Mouse (Mus musculus): ENCODE results near the gene Mtrf1. TPM values are rescaled to one million over a fixed set of nuclear protein-coding genes. Genes with fewer than 3 reads are reported as not detected.
"Not testable (repeated sequence)": the region's sequence is repeated elsewhere in the genome, so short reads cannot be mapped to it uniquely, and the experiment has no call there.

Mtrf1 gene
- polyA plus RNA-seq, 1 experiment from 2014 or later: 10.2 TPM

GRCm38 (mm10) chr14:79409278-79409830, 11.8 kb downstream of the Mtrf1 start:
- no peak overlapping the region for H3K9ac ChIP-seq
- no peaks in the 10 kb centered on the region for H3K4me1 ChIP-seq (replicated peaks)
- ATAC-seq (ENCODE audit: insufficient number of reproducible peaks, low FRiP score): no peak
- H3K4me3 ChIP-seq: no peak overlapping the region
- 79% methylated on average over 6 of the region's 6 CpGs for WGBS
- H3K27me3 ChIP-seq (replicated peaks): no peaks in the 10 kb centered on the region
- no peak overlapping the region for H3K4me2 ChIP-seq
- H3K9me3 ChIP-seq (replicated peaks): no peaks in the 10 kb centered on the region
- H3K36me3 ChIP-seq: peaks cover 37% of the 10 kb centered on the region
- H3K27ac ChIP-seq (ENCODE audit: poor library complexity, severe bottlenecking): no peak overlapping the region

- WGBS: 67% methylated on average over 2 of the region's 2 CpGs
- no peak for ATAC-seq (ENCODE audit: insufficient number of reproducible peaks, low FRiP score)
These were observed 13.1 kb downstream of the Mtrf1 start for GRCm38 (mm10) chr14:79410662-79411061.

GRCm38 (mm10) chr14:79413121-79413520, 15.5 kb downstream of the Mtrf1 start:
- peaks cover 36% of the 10 kb centered on the region for H3K36me3 ChIP-seq
- H3K9ac ChIP-seq: no peak overlapping the region
- H3K9me3 ChIP-seq (replicated peaks): no peaks in the 10 kb centered on the region
- 86% methylated on average over 6 of the region's 6 CpGs for WGBS
- H3K27ac ChIP-seq (ENCODE audit: poor library complexity, severe bottlenecking): no peak overlapping the region
- no peaks in the 10 kb centered on the region for H3K4me1 ChIP-seq (replicated peaks)
- no peak overlapping the region for H3K4me3 ChIP-seq
- ATAC-seq (ENCODE audit: insufficient number of reproducible peaks, low FRiP score): no peak
- H3K27me3 ChIP-seq (replicated peaks): no peaks in the 10 kb centered on the region
- H3K4me2 ChIP-seq: no peak overlapping the region

More at GRCm38 (mm10) chr14:79410662-79411061, 13.1 kb downstream of the Mtrf1 start:
- Histone ChIP-seq H3K9me3 (replicated peaks) (no peaks in the 10 kb centered on the region), H3K27ac (ENCODE audit: poor library complexity, severe bottlenecking) (no peak overlapping the region), H3K4me2 (no peak overlapping the region), H3K9ac (no peak overlapping the region), H3K4me3 (no peak overlapping the region), H3K4me1 (replicated peaks) (no peaks in the 10 kb centered on the region), H3K36me3 (peaks cover 37% of the 10 kb centered on the region), H3K27me3 (replicated peaks) (no peaks in the 10 kb centered on the region)

GRCm38 (mm10) chr14:79420083-79420685, 22.6 kb downstream of the Mtrf1 start:
- Histone ChIP-seq H3K36me3 (peaks cover 33% of the 10 kb centered on the region), H3K27ac (ENCODE audit: poor library complexity, severe bottlenecking) (no peak overlapping the region), H3K9ac (no peak overlapping the region), H3K4me2 (no peak overlapping the region), H3K4me1 (replicated peaks) (no peaks in the 10 kb centered on the region), H3K27me3 (replicated peaks) (no peaks in the 10 kb centered on the region), H3K4me3 (no peak overlapping the region), H3K9me3 (replicated peaks) (no peaks in the 10 kb centered on the region)
- no peak for ATAC-seq (ENCODE audit: insufficient number of reproducible peaks, low FRiP score)
- WGBS: 69% methylated on average over 20 of the region's 20 CpGs

GRCm38 (mm10) chr14:79425979-79426729, 28.6 kb downstream of the Mtrf1 start, which contains the start of gene Kbtbd7:
Kbtbd7 (plus strand) TSS chr14:79426511.
- peaks cover 21% of the 10 kb centered on the region for H3K36me3 ChIP-seq
- peak within 1 kb of the TSS; percentile 51 for H3K4me3 ChIP-seq
- no peaks in the 10 kb centered on the region for H3K4me1 ChIP-seq (replicated peaks)
- peak within 1 kb of the TSS; percentile 85 for H3K27ac ChIP-seq (ENCODE audit: poor library complexity, severe bottlenecking)
- ATAC-seq (ENCODE audit: insufficient number of reproducible peaks, low FRiP score): peak; percentile 99
- peaks cover 9% of the 10 kb centered on the region for H3K9me3 ChIP-seq (replicated peaks)
- H3K27me3 ChIP-seq (replicated peaks): no peaks in the 10 kb centered on the region
- peak within 1 kb of the TSS; percentile 60; the same call in 1 of the 2 replicates for H3K9ac ChIP-seq
- under 1% methylated on average over 43 of the region's 44 CpGs for WGBS
- peak within 1 kb of the TSS; percentile 57 for H3K4me2 ChIP-seq

GRCm38 (mm10) chr14:79426730-79427365, 29.3 kb downstream of the Mtrf1 start:
- not testable (repeated sequence) for H3K27me3 ChIP-seq (replicated peaks); H3K4me1 ChIP-seq (replicated peaks); H3K9me3 ChIP-seq (replicated peaks)
- peak; percentile 56 for ATAC-seq (ENCODE audit: insufficient number of reproducible peaks, low FRiP score)
- H3K27ac ChIP-seq (ENCODE audit: poor library complexity, severe bottlenecking): peak overlapping the region; percentile 85
- 54% methylated on average over 8 of the region's 59 CpGs for WGBS
- H3K4me2 ChIP-seq: peak overlapping the region; percentile 57
- H3K4me3 ChIP-seq: peak overlapping the region; percentile 51
- peak overlapping the region; percentile 60; the same call in 1 of the 2 replicates for H3K9ac ChIP-seq
- peaks cover 18% of the 10 kb centered on the region for H3K36me3 ChIP-seq

GRCm38 (mm10) chr14:79434068-79434467, 36.5 kb downstream of the Mtrf1 start:
- Histone ChIP-seq H3K27ac (ENCODE audit: poor library complexity, severe bottlenecking) (no peak overlapping the region), H3K4me3 (no peak overlapping the region), H3K4me1 (replicated peaks) (no peaks in the 10 kb centered on the region), H3K27me3 (replicated peaks) (no peaks in the 10 kb centered on the region), H3K4me2 (no peak overlapping the region), H3K9ac (no peak overlapping the region), H3K36me3 (no peaks in the 10 kb centered on the region), H3K9me3 (replicated peaks) (peaks cover 2% of the 10 kb centered on the region; the same call in 1 of the 2 replicates)
- ATAC-seq (ENCODE audit: insufficient number of reproducible peaks, low FRiP score): no peak
- WGBS: 65% methylated on average over 1 of the region's 1 CpGs

- Histone ChIP-seq H3K9me3 (replicated peaks) (peaks cover 6% of the 10 kb centered on the region; the same call in 1 of the 2 replicates), H3K27ac (ENCODE audit: poor library complexity, severe bottlenecking) (no peak overlapping the region), H3K4me1 (replicated peaks) (no peaks in the 10 kb centered on the region), H3K27me3 (replicated peaks) (no peaks in the 10 kb centered on the region), H3K4me2 (no peak overlapping the region), H3K9ac (no peak overlapping the region), H3K36me3 (no peaks in the 10 kb centered on the region), H3K4me3 (no peak overlapping the region)
- 80% methylated on average over 2 of the region's 2 CpGs for WGBS
- ATAC-seq (ENCODE audit: insufficient number of reproducible peaks, low FRiP score): no peak
These were observed 43.1 kb downstream of the Mtrf1 start for GRCm38 (mm10) chr14:79440655-79441054.

- Histone ChIP-seq H3K4me2 (no peak overlapping the region), H3K27me3 (replicated peaks) (no peaks in the 10 kb centered on the region), H3K9me3 (replicated peaks) (peaks cover 6% of the 10 kb centered on the region; the same call in 1 of the 2 replicates), H3K36me3 (no peaks in the 10 kb centered on the region), H3K27ac (ENCODE audit: poor library complexity, severe bottlenecking) (no peak overlapping the region), H3K4me1 (replicated peaks) (no peaks in the 10 kb centered on the region), H3K9ac (no peak overlapping the region), H3K4me3 (no peak overlapping the region)
- no peak for ATAC-seq (ENCODE audit: insufficient number of reproducible peaks, low FRiP score)
- WGBS: 73% methylated on average over 5 of the region's 5 CpGs
These were observed 43.9 kb downstream of the Mtrf1 start for GRCm38 (mm10) chr14:79441441-79441840.

- peaks cover 3% of the 10 kb centered on the region; the same call in 1 of the 2 replicates for H3K9me3 ChIP-seq (replicated peaks)
- H3K36me3 ChIP-seq: no peaks in the 10 kb centered on the region
- no peaks in the 10 kb centered on the region for H3K4me1 ChIP-seq (replicated peaks)
- H3K9ac ChIP-seq: no peak overlapping the region
- no peak overlapping the region for H3K4me2 ChIP-seq
- H3K4me3 ChIP-seq: no peak overlapping the region
- H3K27ac ChIP-seq (ENCODE audit: poor library complexity, severe bottlenecking): no peak overlapping the region
- H3K27me3 ChIP-seq (replicated peaks): no peaks in the 10 kb centered on the region
- 84% methylated on average over 9 of the region's 9 CpGs for WGBS
- ATAC-seq (ENCODE audit: insufficient number of reproducible peaks, low FRiP score): no peak
These were observed 47.0 kb downstream of the Mtrf1 start for GRCm38 (mm10) chr14:79444601-79445000.

- Histone ChIP-seq H3K36me3 (no peaks in the 10 kb centered on the region), H3K27ac (ENCODE audit: poor library complexity, severe bottlenecking) (no peak overlapping the region), H3K9me3 (replicated peaks) (no peaks in the 10 kb centered on the region), H3K4me2 (no peak overlapping the region), H3K4me1 (replicated peaks) (no peaks in the 10 kb centered on the region), H3K4me3 (no peak overlapping the region), H3K9ac (no peak overlapping the region), H3K27me3 (replicated peaks) (no peaks in the 10 kb centered on the region)
- no peak for ATAC-seq (ENCODE audit: insufficient number of reproducible peaks, low FRiP score)
- 71% methylated on average over 16 of the region's 16 CpGs for WGBS
These were observed 47.6 kb downstream of the Mtrf1 start for GRCm38 (mm10) chr14:79445055-79445620.

Data from heart, embryonic 12.5 days (tissue).